Mouse (Mus musculus) right cerebral cortex, postnatal 25 days (tissue): ENCODE results near the gene Gtpbp8.

Experiments
- DNase-seq: peaks from one replicate; pipeline ENCODE4 v3.0.0; 2022

Gene Gtpbp8

GRCm38 (mm10) chr16:44724847-44725246 is 21.3 kb downstream of the Gtpbp8 start:
- DNase-seq: no peak

- peak; percentile 98 for DNase-seq
Observed at GRCm38 (mm10) chr16:44724083-44724787, 21.9 kb downstream of the Gtpbp8 start, which contains the start of gene Nepro. Nepro (plus strand) TSS chr16:44724301.

GRCm38 (mm10) chr16:44722666-44723065 is 23.5 kb downstream of the Gtpbp8 start:
- no peak for DNase-seq

GRCm38 (mm10) chr16:44720518-44720917 is 25.6 kb downstream of the Gtpbp8 start:
- no peak for DNase-seq

- no peak for DNase-seq
Observed at GRCm38 (mm10) chr16:44719349-44719748, 26.8 kb downstream of the Gtpbp8 start.

GRCm38 (mm10) chr16:44717838-44718237 is 28.3 kb downstream of the Gtpbp8 start:
- DNase-seq: no peak

GRCm38 (mm10) chr16:44717141-44717634 is 29.0 kb downstream of the Gtpbp8 start:
- DNase-seq: no peak

- DNase-seq: no peak
Observed at GRCm38 (mm10) chr16:44716305-44717140, 29.6 kb downstream of the Gtpbp8 start.

- no peak for DNase-seq
Observed at GRCm38 (mm10) chr16:44703458-44703857, 42.7 kb downstream of the Gtpbp8 start.

- no peak for DNase-seq
Observed at GRCm38 (mm10) chr16:44702272-44702671, 43.9 kb downstream of the Gtpbp8 start.

GRCm38 (mm10) chr16:44701155-44701554 is 45.0 kb downstream of the Gtpbp8 start:
- DNase-seq: no peak

- DNase-seq: no peak
Observed at GRCm38 (mm10) chr16:44697473-44698205, 48.5 kb downstream of the Gtpbp8 start.

- no peak for DNase-seq
Observed at GRCm38 (mm10) chr16:44695859-44696620, 50.1 kb downstream of the Gtpbp8 start.

GRCm38 (mm10) chr16:44695214-44695858 is 50.8 kb downstream of the Gtpbp8 start:
- no peak for DNase-seq

- no peak for DNase-seq
Observed at GRCm38 (mm10) chr16:44693695-44694094, 52.5 kb downstream of the Gtpbp8 start.

- DNase-seq: no peak
Observed at GRCm38 (mm10) chr16:44692541-44692940, 53.6 kb downstream of the Gtpbp8 start.

- DNase-seq: peak; percentile 53
Observed at GRCm38 (mm10) chr16:44691561-44692141, 54.5 kb downstream of the Gtpbp8 start.

- no peak for DNase-seq
Observed at GRCm38 (mm10) chr16:44691066-44691465, 55.1 kb downstream of the Gtpbp8 start.

GRCm38 (mm10) chr16:44690501-44690900 is 55.7 kb downstream of the Gtpbp8 start:
- DNase-seq: no peak

GRCm38 (mm10) chr16:44688507-44688906 is 57.7 kb downstream of the Gtpbp8 start:
- no peak for DNase-seq

- no peak for DNase-seq
Observed at GRCm38 (mm10) chr16:44687719-44688420, 58.3 kb downstream of the Gtpbp8 start.
